Mouse (Mus musculus): ENCODE measurements around the gene Vmn1r223. TPM values are rescaled to one million over a fixed set of nuclear protein-coding genes. Genes with fewer than 3 reads are reported as not detected.

Vmn1r223 gene
- polyA plus RNA-seq, 1 experiment from 2014 or later: not detected

GRCm38 (mm10) chr13:23299999-23300341, 53.0 kb downstream of the Vmn1r223 start:
- 2% methylated on average over 13 of the region's 13 CpGs for WGBS
- H3K4me3 ChIP-seq (replicated peaks; ENCODE audit: low read length): peak overlapping the region; percentile 62
- H3K27ac ChIP-seq (ENCODE audit: low read length): no peak overlapping the region
- peak overlapping the region; percentile 52 for H3K9ac ChIP-seq (ENCODE audit: low read length)
- no peaks in the 10 kb centered on the region for H3K4me1 ChIP-seq (ENCODE audit: control insufficient read depth, insufficient read depth, low read length)
- ATAC-seq (ENCODE audit: insufficient read depth, low FRiP score): peak; percentile 56; the same call in 1 of the 2 replicates
- H3K36me3 ChIP-seq (ENCODE audit: control insufficient read depth, insufficient read depth, low read length): no peaks in the 10 kb centered on the region
- peak overlapping the region; percentile 64 for H3K4me2 ChIP-seq (ENCODE audit: low read depth, low read length)
- H3K9me3 ChIP-seq (replicated peaks; ENCODE audit: control insufficient read depth, low read length): no peaks in the 10 kb centered on the region
- H3K27me3 ChIP-seq (ENCODE audit: control insufficient read depth, insufficient read depth, low read length): peaks cover 8% of the 10 kb centered on the region

Other genes with a start within 250 kb of the Vmn1r223 start
- not detected in 2 replicates for gene Vmn1r213, start 239.5 kb upstream of the Vmn1r223 start, polyA plus RNA-seq (2015; fragmentation: Nextera tagmentation; extraction: Ambion mirVana)
- gene Vmn1r214, start 216.7 kb upstream of the Vmn1r223 start, polyA plus RNA-seq (2015; fragmentation: Nextera tagmentation; extraction: Ambion mirVana): not detected in 2 replicates
- gene Vmn1r215, start 179.1 kb upstream of the Vmn1r223 start, polyA plus RNA-seq (2015; fragmentation: Nextera tagmentation; extraction: Ambion mirVana): not detected in 2 replicates
- gene Vmn1r217, start 128.9 kb upstream of the Vmn1r223 start, polyA plus RNA-seq (2015; fragmentation: Nextera tagmentation; extraction: Ambion mirVana): not detected in 2 replicates
- not detected in 2 replicates for gene Vmn1r218, start 114.0 kb upstream of the Vmn1r223 start, polyA plus RNA-seq (2015; fragmentation: Nextera tagmentation; extraction: Ambion mirVana)
- not detected in 2 replicates for gene Vmn1r219, start 87.8 kb upstream of the Vmn1r223 start, polyA plus RNA-seq (2015; fragmentation: Nextera tagmentation; extraction: Ambion mirVana)
- gene Vmn1r220, start 59.2 kb upstream of the Vmn1r223 start, polyA plus RNA-seq (2015; fragmentation: Nextera tagmentation; extraction: Ambion mirVana): not detected in 2 replicates
- gene Vmn1r221, start 33.0 kb upstream of the Vmn1r223 start, polyA plus RNA-seq (2015; fragmentation: Nextera tagmentation; extraction: Ambion mirVana): not detected in 2 replicates
- gene Vmn1r222, start 11.2 kb upstream of the Vmn1r223 start, polyA plus RNA-seq (2015; fragmentation: Nextera tagmentation; extraction: Ambion mirVana): not detected in 2 replicates
- gene Zfp322a, start 122.1 kb downstream of the Vmn1r223 start, polyA plus RNA-seq (2015; fragmentation: Nextera tagmentation; extraction: Ambion mirVana): 36.9 and 38.3 TPM in 2 replicates
- 10.3 and 11.4 TPM in 2 replicates for gene Abt1, start 176.7 kb downstream of the Vmn1r223 start, polyA plus RNA-seq (2015; fragmentation: Nextera tagmentation; extraction: Ambion mirVana)
- gene Btn1a1, start 218.8 kb downstream of the Vmn1r223 start, polyA plus RNA-seq (2015; fragmentation: Nextera tagmentation; extraction: Ambion mirVana): 0.21 and 0.22 TPM in 2 replicates
- 0.14 and 0.28 TPM in 2 replicates for gene Btn2a2, start 241.7 kb downstream of the Vmn1r223 start, polyA plus RNA-seq (2015; fragmentation: Nextera tagmentation; extraction: Ambion mirVana)